Mouse (Mus musculus) thymus, adult 18-20 months (tissue): ENCODE measurements around the gene Olfr441.
"Not testable (repeated sequence)": the region's sequence is repeated elsewhere in the genome, so short reads cannot be mapped to it uniquely, and the experiment has no call there.

Experiments
- DNase-seq, 2 experiments: peaks; one replicate each; pipeline ENCODE4 v3.0.0; 2022; ENCODE audit warnings: mixed read lengths in 2 of 2

Gene Olfr441

GRCm38 (mm10) chr6:43106069-43106468, at the start of gene Olfr441:
Gene Olfr441 (plus strand): TSS chr6:43106369.
- not testable (repeated sequence) for DNase-seq

- no peak for DNase-seq
Observed at GRCm38 (mm10) chr6:43078750-43079149, 27.4 kb upstream of the Olfr441 start.

GRCm38 (mm10) chr6:43081405-43081804, 24.8 kb upstream of the Olfr441 start:
- DNase-seq, result not testable (repeated sequence)

GRCm38 (mm10) chr6:43146267-43146666, 40.1 kb downstream of the Olfr441 start, which contains the start of gene Olfr237-ps1:
Gene Olfr237-ps1 (plus strand): TSS chr6:43146567.
- not testable (repeated sequence) for DNase-seq

- DNase-seq, result no peak
Observed at GRCm38 (mm10) chr6:43159502-43159901, 53.3 kb downstream of the Olfr441 start.

GRCm38 (mm10) chr6:43162982-43163381, 56.8 kb downstream of the Olfr441 start, which contains the start of gene Olfr437:
Gene Olfr437 (plus strand): TSS chr6:43163282.
- DNase-seq, result no peak

GRCm38 (mm10) chr6:43167246-43167645, 61.1 kb downstream of the Olfr441 start:
- no peak for DNase-seq
